In the genomic region with DNA sequence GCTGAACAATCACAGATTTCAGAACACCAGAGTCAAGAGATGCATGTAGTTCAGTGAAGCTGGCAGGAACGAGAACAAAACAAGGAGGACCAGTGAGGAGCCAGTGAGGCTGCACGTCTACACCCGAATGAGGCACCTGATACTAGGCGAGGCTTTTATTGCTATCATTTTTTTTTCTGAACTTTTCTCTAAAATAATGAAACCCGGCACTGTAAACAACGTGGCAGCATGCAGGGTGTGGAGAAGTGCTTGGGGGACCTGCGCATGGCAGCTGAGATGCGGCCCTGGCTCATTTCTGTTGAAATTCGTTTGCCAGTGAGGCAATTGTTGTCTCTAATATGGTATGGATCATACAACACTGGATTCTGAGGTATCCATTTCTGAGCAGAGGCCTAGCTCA, we compare ENCODE assay signal across 13 mouse cellular contexts.
DNase-seq lines count a peak whose midpoint lies in the region; ATAC-seq and TF ChIP-seq lines count a peak whose summit lies in the region.
"Had no signal": no experiment of that assay in that cellular context is flagged by ENCODE, and none has a peak within 500 bp of the region (broad histone marks: within the 10 kb centered on the region; RNA-seq: fewer than 3 reads in every experiment).

No protein-coding gene starts in this region.

- H3K9ac ChIP-seq in midbrain, postnatal 0 days (replicated peaks; ENCODE audit: low read length, poor library complexity, severe bottlenecking), result no peak overlapping the region
- 0 out of 2 replicates have a peak overlapping the region, but pooled peaks have one; percentile 29 for H3K9ac ChIP-seq in intestine, embryonic 16.5 days (ENCODE audit: low read depth, low read length)
- H3K9ac ChIP-seq in stomach, embryonic 15.5 days, result no peak overlapping the region
- H3K9ac ChIP-seq: limb, embryonic 13.5 days had no signal

- no peak for TF ChIP-seq CTCF in midbrain, postnatal 0 days (IDR thresholded peaks at IDR 0.05)

- 64% methylated on average over 9 of the region's 9 CpGs for WGBS in midbrain, embryonic 10.5 days
- WGBS in midbrain, postnatal 0 days, result 72% methylated on average over 9 of the region's 9 CpGs
- WGBS in intestine, embryonic 16.5 days, result 29% methylated on average over 9 of the region's 9 CpGs
- WGBS in stomach, embryonic 15.5 days, result 35% methylated on average over 9 of the region's 9 CpGs

- H3K4me1 ChIP-seq in midbrain, embryonic 10.5 days, result peaks cover 64% of the 10 kb centered on the region
- no peaks in the 10 kb centered on the region for H3K4me1 ChIP-seq in midbrain, postnatal 0 days (ENCODE audit: insufficient read depth, low read length)
- peaks cover 27% of the 10 kb centered on the region for H3K4me1 ChIP-seq in intestine, embryonic 16.5 days (ENCODE audit: control insufficient read depth, insufficient read depth, low read length)
- peaks cover 32% of the 10 kb centered on the region; the same call in 1 of the 2 replicates for H3K4me1 ChIP-seq in stomach, embryonic 15.5 days

- peak; percentile 35 to 55 for DNase-seq in cerebellum, postnatal 14 days
- DNase-seq in cerebellum, postnatal 4 days (ENCODE audit: low spot score in 2 of 2), result no peak
- no peak for DNase-seq in midbrain, embryonic 10.5 days (ENCODE audit: low spot score)
- no peak for DNase-seq in midbrain, postnatal 0 days (ENCODE audit: low spot score)
- DNase-seq in layer of hippocampus, adult 9-10 months (ENCODE audit: low spot score), result no peak
- DNase-seq in c-Kit-positive CD71-positive TER-119-positive erythroid progenitor cells, embryonic 14.5 days (ENCODE audit: low spot score), result no peak
- DNase-seq: adrenal gland, postnatal 36 days; cerebellum, adult 18-20 months; lung, adult 2 months; thymus, adult 2 months had no signal

- H3K36me3 ChIP-seq in midbrain, embryonic 10.5 days, result no peaks in the 10 kb centered on the region
- H3K36me3 ChIP-seq in midbrain, postnatal 0 days (ENCODE audit: insufficient read depth, low read length), result no peaks in the 10 kb centered on the region
- H3K36me3 ChIP-seq in intestine, embryonic 16.5 days (ENCODE audit: control insufficient read depth, insufficient read depth, low read length), result no peaks in the 10 kb centered on the region
- no peaks in the 10 kb centered on the region for H3K36me3 ChIP-seq in stomach, embryonic 15.5 days
- H3K36me3 ChIP-seq: limb, embryonic 13.5 days had no signal

- no peak overlapping the region for H3K4me3 ChIP-seq in midbrain, embryonic 10.5 days
- H3K4me3 ChIP-seq in midbrain, postnatal 0 days (ENCODE audit: low read depth, low read length), result no peak overlapping the region
- H3K4me3 ChIP-seq in intestine, embryonic 16.5 days (ENCODE audit: low read length), result no peak overlapping the region
- H3K4me3 ChIP-seq in stomach, embryonic 15.5 days (replicated peaks), result no peak overlapping the region
- H3K4me3 ChIP-seq: limb, embryonic 13.5 days had no signal

- H3K27ac ChIP-seq in midbrain, embryonic 10.5 days (replicated peaks), result 0 out of 2 replicates have a peak overlapping the region, but pooled peaks have one; percentile 42
- no peak overlapping the region for H3K27ac ChIP-seq in midbrain, postnatal 0 days (ENCODE audit: low read depth, low read length)
- H3K27ac ChIP-seq in intestine, embryonic 16.5 days (ENCODE audit: low read length), result peak overlapping the region; percentile 73
- peak overlapping the region; percentile 90 for H3K27ac ChIP-seq in stomach, embryonic 15.5 days
- H3K27ac ChIP-seq: limb, embryonic 13.5 days had no signal

- H3K27me3 ChIP-seq in midbrain, embryonic 10.5 days (ENCODE audit: low read depth, poor library complexity, severe bottlenecking), result peaks cover 10% of the 10 kb centered on the region; the same call in 1 of the 2 replicates
- H3K27me3 ChIP-seq in midbrain, postnatal 0 days (ENCODE audit: insufficient read depth, low read length), result no peaks in the 10 kb centered on the region
- H3K27me3 ChIP-seq in intestine, embryonic 16.5 days (replicated peaks; ENCODE audit: control insufficient read depth, insufficient read depth, low read length), result no peaks in the 10 kb centered on the region
- no peaks in the 10 kb centered on the region for H3K27me3 ChIP-seq in stomach, embryonic 15.5 days (replicated peaks)

- no peaks in the 10 kb centered on the region for H3K9me3 ChIP-seq in midbrain, embryonic 10.5 days (replicated peaks)
- no peaks in the 10 kb centered on the region for H3K9me3 ChIP-seq in midbrain, postnatal 0 days (ENCODE audit: low read length)
- H3K9me3 ChIP-seq in intestine, embryonic 16.5 days (ENCODE audit: control insufficient read depth, low read length), result no peaks in the 10 kb centered on the region
- no peaks in the 10 kb centered on the region for H3K9me3 ChIP-seq in stomach, embryonic 15.5 days
- H3K9me3 ChIP-seq: limb, embryonic 13.5 days had no signal

- no peak overlapping the region for H3K4me2 ChIP-seq in midbrain, postnatal 0 days (ENCODE audit: low read depth, low read length, poor library complexity, severe bottlenecking)
- no peak overlapping the region for H3K4me2 ChIP-seq in intestine, embryonic 16.5 days (ENCODE audit: low read depth, low read length)
- H3K4me2 ChIP-seq in stomach, embryonic 15.5 days, result peak overlapping the region; percentile 16; the same call in 1 of the 2 replicates
- H3K4me2 ChIP-seq: limb, embryonic 13.5 days had no signal

- no peak for ATAC-seq in midbrain, postnatal 0 days (ENCODE audit: low FRiP score)
- ATAC-seq in intestine, embryonic 16.5 days, result peak; percentile 46
- no peak for ATAC-seq in stomach, embryonic 15.5 days (ENCODE audit: insufficient read depth, low FRiP score, low read depth)

Comparison
In these comparisons a context has a peak if more than half of its experiments do, and no peak if none do; other contexts are left out.
1. DNase-seq: peak in cerebellum, postnatal 14 days (2 of 2); none in cerebellum, postnatal 4 days (0 of 2), midbrain, embryonic 10.5 days (single experiment), midbrain, postnatal 0 days (single experiment), layer of hippocampus, adult 9-10 months (single experiment) and c-Kit-positive CD71-positive TER-119-positive erythroid progenitor cells, embryonic 14.5 days (single experiment).